In genomic region chr5:131805277-131805676, GRCm38 (mm10) we compare ENCODE assay signal across 14 mouse cellular contexts.
DNase-seq lines count a peak whose midpoint lies in the region; ATAC-seq and TF ChIP-seq lines count a peak whose summit lies in the region.
"Had no signal": no experiment of that assay in that cellular context is flagged by ENCODE, and none has a peak within 500 bp of the region (broad histone marks: within the 10 kb centered on the region; RNA-seq: fewer than 3 reads in every experiment).

No protein-coding gene starts in this region.

- no peaks in the 10 kb centered on the region for H3K9me3 ChIP-seq in hindbrain, postnatal 0 days (ENCODE audit: low read length)
- no peaks in the 10 kb centered on the region for H3K9me3 ChIP-seq in hindbrain, embryonic 11.5 days (ENCODE audit: control insufficient read depth, low read length)
- H3K9me3 ChIP-seq in midbrain, embryonic 11.5 days (ENCODE audit: control insufficient read depth, low read length) = no peaks in the 10 kb centered on the region
- H3K9me3 ChIP-seq in midbrain, embryonic 16.5 days (replicated peaks; ENCODE audit: control insufficient read depth, low read length, poor library complexity, severe bottlenecking) = no peaks in the 10 kb centered on the region
- H3K9me3 ChIP-seq: heart, embryonic 15.5 days; limb, embryonic 15.5 days had no signal

- WGBS in hindbrain, postnatal 0 days = 47% methylated on average over 4 of the region's 4 CpGs
- 81% methylated on average over 4 of the region's 4 CpGs for WGBS in hindbrain, embryonic 11.5 days
- 87% methylated on average over 4 of the region's 4 CpGs for WGBS in midbrain, embryonic 11.5 days
- WGBS in midbrain, embryonic 16.5 days = 56% methylated on average over 4 of the region's 4 CpGs

- H3K9ac ChIP-seq in hindbrain, postnatal 0 days (replicated peaks; ENCODE audit: low read length) = no peak overlapping the region
- no peak overlapping the region for H3K9ac ChIP-seq in hindbrain, embryonic 11.5 days (ENCODE audit: low read depth, low read length)
- no peak overlapping the region for H3K9ac ChIP-seq in midbrain, embryonic 11.5 days (ENCODE audit: low read length)
- no peak overlapping the region for H3K9ac ChIP-seq in midbrain, embryonic 16.5 days (ENCODE audit: low read depth, low read length)
- H3K9ac ChIP-seq: heart, embryonic 15.5 days; limb, embryonic 15.5 days had no signal

- no peaks in the 10 kb centered on the region for H3K27me3 ChIP-seq in hindbrain, postnatal 0 days (ENCODE audit: insufficient read depth, low read length)
- 0 out of 2 replicates have a peak, but pooled peaks cover 2% of the 10 kb centered on the region for H3K27me3 ChIP-seq in hindbrain, embryonic 11.5 days (ENCODE audit: control insufficient read depth, insufficient read depth, low read length)
- 0 out of 2 replicates have a peak, but pooled peaks cover 3% of the 10 kb centered on the region for H3K27me3 ChIP-seq in midbrain, embryonic 11.5 days (ENCODE audit: control insufficient read depth, insufficient read depth, low read length)
- H3K27me3 ChIP-seq in midbrain, embryonic 16.5 days (ENCODE audit: control insufficient read depth, insufficient read depth, low read depth, low read length) = no peaks in the 10 kb centered on the region
- H3K27me3 ChIP-seq: heart, embryonic 15.5 days; limb, embryonic 15.5 days had no signal

- no peak overlapping the region for H3K4me3 ChIP-seq in hindbrain, postnatal 0 days (ENCODE audit: low read length)
- no peak overlapping the region for H3K4me3 ChIP-seq in hindbrain, embryonic 11.5 days (ENCODE audit: low read depth, low read length)
- H3K4me3 ChIP-seq in midbrain, embryonic 11.5 days (ENCODE audit: low read depth, low read length) = no peak overlapping the region
- no peak overlapping the region for H3K4me3 ChIP-seq in midbrain, embryonic 16.5 days (ENCODE audit: low read depth, low read length)
- H3K4me3 ChIP-seq: heart, embryonic 15.5 days; limb, embryonic 15.5 days had no signal

- peak overlapping the region; percentile 22; the same call in 1 of the 2 replicates for H3K27ac ChIP-seq in hindbrain, postnatal 0 days
- no peak overlapping the region for H3K27ac ChIP-seq in hindbrain, embryonic 11.5 days (ENCODE audit: low read depth, low read length)
- H3K27ac ChIP-seq in midbrain, embryonic 11.5 days (ENCODE audit: low read depth, low read length) = no peak overlapping the region
- no peak overlapping the region for H3K27ac ChIP-seq in midbrain, embryonic 16.5 days (ENCODE audit: low read length)
- H3K27ac ChIP-seq: heart, embryonic 15.5 days; limb, embryonic 15.5 days had no signal

- no peak overlapping the region for H3K4me2 ChIP-seq in hindbrain, postnatal 0 days (ENCODE audit: low read depth, low read length)
- no peak overlapping the region for H3K4me2 ChIP-seq in hindbrain, embryonic 11.5 days (replicated peaks; ENCODE audit: low read depth, low read length)
- H3K4me2 ChIP-seq in midbrain, embryonic 11.5 days = no peak overlapping the region
- H3K4me2 ChIP-seq in midbrain, embryonic 16.5 days (ENCODE audit: low read length) = no peak overlapping the region
- H3K4me2 ChIP-seq: heart, embryonic 15.5 days; limb, embryonic 15.5 days had no signal

- ATAC-seq in hindbrain, postnatal 0 days = no peak
- no peak for ATAC-seq in hindbrain, embryonic 11.5 days (ENCODE audit: low FRiP score)
- no peak for ATAC-seq in midbrain, embryonic 11.5 days (ENCODE audit: low FRiP score)
- ATAC-seq in midbrain, embryonic 16.5 days = no peak
- ATAC-seq: CD4-positive, CD25-positive, alpha-beta regulatory T cell, adult 4 months had no signal

- H3K4me1 ChIP-seq in hindbrain, postnatal 0 days (ENCODE audit: insufficient read depth, low read length) = peaks cover 12% of the 10 kb centered on the region; the same call in 1 of the 2 replicates
- H3K4me1 ChIP-seq in hindbrain, embryonic 11.5 days (replicated peaks; ENCODE audit: control insufficient read depth, insufficient read depth, low read length) = peaks cover 6% of the 10 kb centered on the region; the same call in 1 of the 2 replicates
- peaks cover 15% of the 10 kb centered on the region for H3K4me1 ChIP-seq in midbrain, embryonic 11.5 days (ENCODE audit: control insufficient read depth, insufficient read depth, low read length)
- peaks cover 22% of the 10 kb centered on the region for H3K4me1 ChIP-seq in midbrain, embryonic 16.5 days (ENCODE audit: control insufficient read depth, insufficient read depth, low read length)

- TF ChIP-seq CTCF in hindbrain, postnatal 0 days (IDR thresholded peaks at IDR 0.05; ENCODE audit: low read depth) = no peak

- peak; percentile 53 for DNase-seq in hindbrain, postnatal 0 days (ENCODE audit: low spot score)
- no peak for DNase-seq in hindbrain, embryonic 11.5 days (ENCODE audit: low spot score)
- DNase-seq in midbrain, embryonic 11.5 days (ENCODE audit: low spot score, missing footprints) = peak; percentile 49
- DNase-seq in lung, postnatal 25 days (ENCODE audit: low spot score) = peak; percentile 48
- no peak for DNase-seq in thymus, postnatal 0 days (ENCODE audit: low spot score)
- no peak for DNase-seq in adrenal gland, postnatal 14 days
- DNase-seq: adrenal gland, adult 2 months; cerebellum, adult 9-10 months; kidney, adult 2 months; thymus, adult 2 months had no signal

- H3K36me3 ChIP-seq in hindbrain, postnatal 0 days (ENCODE audit: insufficient read depth, low read length) = no peaks in the 10 kb centered on the region
- no peaks in the 10 kb centered on the region for H3K36me3 ChIP-seq in hindbrain, embryonic 11.5 days (ENCODE audit: control insufficient read depth, insufficient read depth, low read length)
- no peaks in the 10 kb centered on the region for H3K36me3 ChIP-seq in midbrain, embryonic 11.5 days (ENCODE audit: control insufficient read depth, insufficient read depth, low read length)
- no peaks in the 10 kb centered on the region for H3K36me3 ChIP-seq in midbrain, embryonic 16.5 days (ENCODE audit: control insufficient read depth, insufficient read depth, low read length)
- H3K36me3 ChIP-seq: heart, embryonic 15.5 days; limb, embryonic 15.5 days had no signal

Comparison
In these comparisons a context has a peak if more than half of its experiments do, and no peak if none do; other contexts are left out.
1. DNase-seq: peak in hindbrain, postnatal 0 days (single experiment), midbrain, embryonic 11.5 days (single experiment) and lung, postnatal 25 days (single experiment); none in hindbrain, embryonic 11.5 days (single experiment), thymus, postnatal 0 days (single experiment) and adrenal gland, postnatal 14 days (single experiment).